Mouse (Mus musculus): ENCODE data around the gene Rab11fip5. TPM values are rescaled to one million over a fixed set of nuclear protein-coding genes. Genes with fewer than 3 reads are reported as not detected.

Rab11fip5 gene
- polyA plus RNA-seq, 1 experiment, result 35.7 TPM

DNA sequence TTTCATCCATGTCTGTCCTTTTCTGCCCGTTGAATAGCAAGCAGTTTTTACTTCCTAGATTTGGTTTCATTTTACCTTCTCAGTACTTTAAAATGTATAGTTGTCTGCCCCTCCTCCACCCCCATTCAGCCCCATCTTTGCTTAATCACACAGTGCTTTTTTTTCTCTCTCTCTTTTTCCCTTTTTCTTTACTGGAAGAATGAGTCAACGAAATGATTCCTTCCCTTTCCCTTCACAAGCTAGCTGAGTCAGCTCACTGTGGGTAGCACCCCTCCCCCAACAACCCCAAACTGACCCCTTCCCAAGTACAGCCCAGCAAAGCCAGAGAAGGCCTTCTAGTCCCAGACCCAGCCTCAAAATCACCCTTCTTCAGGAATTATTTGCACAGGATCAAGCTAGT, 49.3 kb downstream of the Rab11fip5 start:
- peak in 1 of 2 experiments; percentile 48 for DNase-seq (ENCODE audit: extremely low spot score in 1 of 2, low spot score in 1 of 2)

- DNase-seq (ENCODE audit: extremely low spot score in 1 of 2, low spot score in 1 of 2), result peak in 1 of 2 experiments; percentile 52
These were observed 54.0 kb downstream of the Rab11fip5 start for GRCm38 (mm10) chr6:85320445-85320866.

- no peak for DNase-seq (ENCODE audit: extremely low spot score in 1 of 2, low spot score in 1 of 2)
These were observed 58.2 kb downstream of the Rab11fip5 start for GRCm38 (mm10) chr6:85316211-85316610.

GRCm38 (mm10) chr6:85314064-85314798, 60.2 kb downstream of the Rab11fip5 start:
- DNase-seq (ENCODE audit: extremely low spot score in 1 of 2, low spot score in 1 of 2), result peak in 1 of 2 experiments; percentile 53

DNA sequence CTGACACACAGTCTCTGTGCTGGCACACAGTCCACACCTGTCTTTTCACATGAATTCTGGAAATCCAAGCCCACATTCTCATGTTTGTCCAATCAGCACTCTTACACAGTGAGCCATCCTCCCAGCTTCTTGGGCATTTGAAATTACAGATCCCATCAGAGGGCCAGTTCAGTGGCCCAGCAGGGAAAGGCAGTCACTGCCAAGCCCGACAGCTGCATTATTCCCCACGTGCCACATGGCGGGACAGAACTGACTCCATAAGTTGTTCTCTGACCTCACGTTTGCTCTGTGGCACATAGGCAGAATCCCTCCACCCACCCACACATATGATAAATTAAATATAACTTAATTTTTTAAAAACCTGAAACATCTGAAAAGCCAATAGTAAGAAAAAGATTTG, 66.5 kb downstream of the Rab11fip5 start:
- no peak for DNase-seq (ENCODE audit: extremely low spot score in 1 of 2, low spot score in 1 of 2)

DNA sequence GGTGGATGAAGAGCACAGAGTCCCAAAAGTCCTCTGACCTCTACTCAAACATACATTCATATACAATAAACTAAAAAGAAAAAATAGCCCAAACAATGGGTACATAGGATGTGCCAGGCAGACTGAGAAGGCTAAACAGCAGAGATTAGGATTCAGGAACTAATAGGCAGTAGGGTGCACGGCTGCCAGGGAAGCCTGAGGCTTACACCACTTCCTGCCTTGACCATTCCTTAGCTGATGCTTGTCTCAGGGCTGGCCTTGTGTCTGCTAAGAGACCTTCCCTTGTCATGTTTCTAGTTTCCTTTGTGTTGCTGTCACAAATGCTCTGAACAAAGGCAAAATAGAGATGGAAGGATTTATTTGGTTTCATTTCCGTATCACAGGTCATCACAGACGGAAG, 68.1 kb downstream of the Rab11fip5 start:
- DNase-seq (ENCODE audit: extremely low spot score in 1 of 2, low spot score in 1 of 2), result no peak

- DNase-seq (ENCODE audit: extremely low spot score in 1 of 2, low spot score in 1 of 2), result no peak
These were observed 68.6 kb downstream of the Rab11fip5 start for GRCm38 (mm10) chr6:85305826-85306225.

GRCm38 (mm10) chr6:85304966-85305365, 69.5 kb downstream of the Rab11fip5 start:
- DNase-seq (ENCODE audit: extremely low spot score in 1 of 2, low spot score in 1 of 2), result no peak

DNA sequence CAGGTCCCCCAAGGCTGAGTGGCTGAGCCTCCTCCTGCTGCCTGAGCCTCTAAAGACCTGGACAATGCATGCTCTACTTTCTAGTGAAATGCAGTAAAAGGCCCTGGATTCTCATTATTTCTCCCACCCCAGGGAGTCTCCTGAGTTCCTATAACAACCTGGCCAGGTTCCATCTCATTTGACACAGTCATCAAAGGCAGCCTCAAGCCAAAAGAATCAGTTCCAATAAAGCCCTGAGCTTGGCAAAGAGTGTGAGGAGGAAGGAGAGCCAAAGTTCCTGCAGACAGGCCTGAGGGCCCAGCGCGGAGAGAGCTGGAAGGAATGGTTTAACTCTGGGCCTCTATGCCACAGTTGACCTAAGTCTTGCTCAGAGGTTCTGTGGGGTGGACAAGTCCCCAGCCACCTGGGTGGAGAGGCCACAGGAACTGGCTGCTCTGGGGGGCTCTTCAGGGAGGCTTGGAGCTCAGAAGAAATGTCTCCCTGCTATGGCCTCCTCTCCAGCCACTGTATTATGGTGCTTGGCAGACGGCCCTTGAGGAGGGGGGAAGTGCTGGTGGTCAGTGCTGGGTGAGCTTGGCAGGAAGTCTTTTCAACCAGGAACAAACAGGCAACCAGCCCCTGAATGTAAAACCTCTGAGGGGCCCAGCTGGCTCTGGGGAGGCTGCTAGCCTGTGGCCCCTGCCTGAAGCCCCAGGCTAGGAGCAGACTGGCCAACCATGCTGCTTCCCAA, 71.9 kb downstream of the Rab11fip5 start:
- DNase-seq (ENCODE audit: extremely low spot score in 1 of 2, low spot score in 1 of 2), result peak; percentile 67 to 68

GRCm38 (mm10) chr6:85295384-85296167, 78.9 kb downstream of the Rab11fip5 start:
- DNase-seq (ENCODE audit: extremely low spot score in 1 of 2, low spot score in 1 of 2), result no peak

- no peak for DNase-seq (ENCODE audit: extremely low spot score in 1 of 2, low spot score in 1 of 2)
These were observed 80.4 kb downstream of the Rab11fip5 start for GRCm38 (mm10) chr6:85294004-85294379.

DNA sequence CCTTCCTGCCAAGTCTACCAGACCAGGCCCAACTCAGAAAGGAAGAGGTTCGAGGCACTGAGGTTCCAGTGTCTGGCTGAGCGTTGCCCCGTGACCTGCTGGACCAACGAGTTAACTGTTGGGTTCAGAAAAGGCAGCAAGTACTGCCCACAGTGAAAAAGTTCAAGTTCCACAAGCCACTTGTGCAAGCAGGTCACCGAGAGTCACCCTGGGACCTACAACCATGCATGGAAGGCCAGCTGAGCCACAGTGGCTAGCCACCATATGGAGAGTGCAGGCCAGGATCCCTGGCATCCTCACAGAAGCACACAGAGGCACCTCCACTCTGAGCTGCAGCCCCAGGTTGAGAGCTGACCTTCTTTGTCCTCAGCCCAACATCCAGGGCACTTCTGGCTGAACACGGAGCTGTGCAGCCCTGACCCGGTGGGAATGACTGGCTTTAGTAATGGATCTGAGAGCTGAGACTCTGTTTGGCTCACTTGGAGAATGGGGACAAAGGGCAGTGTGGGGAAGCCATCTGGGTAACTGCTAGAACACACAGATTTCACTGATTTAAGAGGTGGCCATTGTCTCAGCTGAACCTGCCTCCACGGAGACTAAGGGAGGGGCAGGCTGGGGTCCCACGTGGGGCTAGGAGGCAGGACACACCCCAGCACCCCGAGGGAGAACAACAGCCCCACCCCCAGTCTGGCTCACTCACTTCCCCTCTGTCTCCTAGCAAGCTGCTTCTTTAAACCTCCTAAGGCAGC, 81.0 kb downstream of the Rab11fip5 start:
- DNase-seq (ENCODE audit: extremely low spot score in 1 of 2, low spot score in 1 of 2), result no peak

GRCm38 (mm10) chr6:85290869-85291824, 83.3 kb downstream of the Rab11fip5 start:
- DNase-seq (ENCODE audit: extremely low spot score in 1 of 2, low spot score in 1 of 2), result no peak

DNA sequence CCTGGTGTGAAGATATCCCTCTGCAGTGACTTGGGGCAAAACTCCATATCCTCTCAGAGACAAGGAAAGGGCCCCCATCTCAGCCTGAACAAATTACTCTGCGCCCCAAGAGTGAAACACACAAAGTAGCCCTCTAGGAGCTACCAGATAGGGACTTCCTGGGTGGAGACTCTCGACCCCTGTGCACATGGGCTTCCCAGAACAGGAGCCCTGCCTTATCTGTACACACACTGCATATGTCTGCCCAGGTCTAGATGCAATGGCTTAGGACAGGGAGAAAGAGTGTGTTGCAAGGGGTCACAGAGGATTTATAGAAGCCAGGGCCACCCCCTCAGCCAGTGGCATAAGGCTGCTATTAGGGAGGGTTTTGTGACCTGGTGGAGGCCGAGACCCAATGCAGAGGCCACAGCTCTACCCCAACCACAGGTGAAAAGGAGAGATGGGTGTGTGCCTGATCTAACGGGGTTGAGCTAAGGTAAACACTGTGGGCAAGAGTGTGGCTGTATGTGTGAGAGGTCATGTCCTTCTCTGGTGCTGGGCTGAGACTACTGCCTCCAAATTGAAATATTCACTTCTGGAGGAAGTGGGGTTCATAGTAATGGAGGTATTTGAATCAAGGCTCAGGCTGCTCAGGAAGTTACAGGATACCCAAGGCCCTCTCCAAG, 86.1 kb downstream of the Rab11fip5 start:
- no peak for DNase-seq (ENCODE audit: extremely low spot score in 1 of 2, low spot score in 1 of 2)

DNA sequence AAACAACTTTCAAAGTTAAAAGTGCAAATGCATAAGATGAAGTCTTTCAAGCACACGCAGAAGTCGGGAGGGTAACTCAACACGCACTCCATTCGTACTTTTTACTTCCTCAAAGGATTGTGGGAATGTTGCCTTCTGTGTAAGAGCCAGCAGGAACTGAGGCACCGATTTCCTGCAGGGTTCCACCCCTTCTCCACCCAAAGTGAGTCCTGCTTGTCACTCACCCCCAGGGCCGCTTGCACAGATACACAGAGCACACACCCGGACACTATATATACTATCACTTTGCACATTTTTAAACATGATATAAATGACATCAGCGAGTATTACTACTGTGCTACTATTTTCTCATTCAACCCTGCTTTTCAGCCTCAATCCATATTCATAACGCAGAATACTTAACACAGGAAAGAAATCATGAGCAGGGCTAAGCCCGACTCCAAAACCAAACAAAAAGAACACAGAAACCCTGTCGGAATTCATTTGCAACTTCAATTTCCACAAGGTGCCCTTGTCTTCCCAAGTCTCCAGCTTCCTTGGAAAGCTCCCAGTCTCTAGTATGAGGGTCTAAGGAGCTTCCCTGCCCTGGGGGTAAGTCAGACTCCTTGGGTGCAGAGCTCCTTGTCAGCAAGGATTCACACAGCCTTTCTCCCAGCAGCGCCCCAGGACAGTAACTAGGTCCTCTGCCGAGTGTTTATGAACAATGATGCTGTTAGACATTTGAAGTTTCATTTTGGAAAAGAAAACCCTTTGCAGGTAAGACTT, 88.0 kb downstream of the Rab11fip5 start:
- no peak for DNase-seq (ENCODE audit: extremely low spot score in 1 of 2, low spot score in 1 of 2)

All from frontal cortex, adult 2 months (tissue).